Mouse (Mus musculus) left cerebral cortex, adult 6 months (tissue): ENCODE data around the gene Gm5662. TPM values are rescaled to one million over a fixed set of nuclear protein-coding genes. Genes with fewer than 3 reads are reported as not detected.

Experiments
- long read RNA-seq, 2 experiments: library from polyadenylated mRNA; unstranded; transcript quantifications; one replicate each; pipeline ENCODE4 v2.0.0; 2019 to 2020
- polyA plus RNA-seq: library from polyadenylated mRNA; unstranded; fragments of <200 nt; fragmentation: Nextera tagmentation; gene quantifications from 2 replicates; pipeline ENCODE4 v1.2.3, GENCODE M21; 2021

Gene Gm5662
- polyA plus RNA-seq, result not detected in 2 replicates
- long read RNA-seq, experiment 1, result 0 reads
- long read RNA-seq, experiment 2, result 0 reads

DNA sequence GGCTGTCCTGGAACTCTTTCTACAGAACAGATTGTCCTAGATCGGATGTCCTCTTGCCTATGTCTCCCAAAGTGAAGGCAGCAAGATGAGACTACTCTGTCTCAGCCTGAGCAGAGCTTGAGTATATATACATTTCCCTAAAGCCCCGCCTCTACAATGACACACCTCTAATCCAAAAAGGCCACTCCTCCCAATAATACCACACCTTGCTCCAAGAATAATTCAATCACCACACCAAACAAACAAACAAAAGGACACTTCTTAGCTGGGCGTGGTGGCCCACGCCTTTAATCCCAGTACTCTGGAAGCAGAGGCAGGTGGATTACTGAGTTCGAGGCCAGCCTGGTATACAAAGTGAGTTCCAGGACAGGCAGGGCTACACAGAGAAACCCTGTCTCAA lies at the start of gene Gm5662:
Gene Gm5662, minus strand, starts transcription at position 101 of the 400 bp plus-strand sequence.

DNA sequence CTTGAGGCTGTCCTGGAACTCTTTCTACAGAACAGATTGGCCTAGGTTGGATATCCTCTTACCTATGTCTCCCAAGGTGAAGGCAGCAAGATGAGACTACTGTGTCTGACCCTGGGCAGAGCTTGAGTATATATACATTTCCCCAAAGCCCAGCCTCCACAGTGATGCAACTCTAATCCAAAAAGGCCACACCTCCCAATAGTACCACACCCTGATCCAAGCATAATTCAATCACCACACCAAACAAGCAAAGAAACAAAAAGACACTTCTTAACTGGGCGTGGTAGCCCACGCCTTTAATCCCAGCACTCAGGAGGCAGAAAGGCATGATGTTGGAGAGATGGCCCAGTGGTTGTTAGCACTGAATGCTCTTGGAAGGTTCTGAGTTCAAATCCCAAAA lies 49.6 kb upstream of the Gm5662 start, which contains the start of gene Gm5039:
Gene Gm5039, minus strand, starts transcription at position 101 of the 400 bp plus-strand sequence.

DNA sequence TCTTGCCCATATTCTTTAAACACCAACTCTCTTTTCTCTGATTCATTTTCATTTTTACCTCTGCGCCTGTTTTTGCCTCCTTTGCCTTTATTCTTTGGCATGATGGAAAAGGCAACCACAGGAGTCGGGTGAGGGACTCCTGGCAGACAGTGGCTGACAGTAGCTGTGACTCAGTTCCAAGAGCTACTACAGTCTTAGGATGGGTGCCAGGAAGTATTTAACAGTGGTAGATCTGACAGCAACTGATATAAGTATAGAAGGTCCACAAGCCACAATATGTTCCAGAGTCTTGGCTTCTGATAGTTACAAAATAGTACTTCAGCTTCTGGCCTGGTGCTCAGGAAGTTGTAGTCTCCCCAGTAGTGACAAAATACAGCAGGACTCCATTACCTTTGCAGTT lies 24.3 kb downstream of the Gm5662 start, which contains the start of gene Gm8332:
Gene Gm8332, minus strand, starts transcription at position 101 of the 400 bp plus-strand sequence.

Other genes starting within 250 kb of the Gm5662 start
- gene Gm2056, start 247.5 kb downstream of the Gm5662 start, polyA plus RNA-seq, result not detected in 2 replicates
- gene Gm16368, start 190.8 kb downstream of the Gm5662 start, polyA plus RNA-seq, result not detected in 2 replicates
- not detected in 2 replicates for gene Gm10436, start 92.4 kb downstream of the Gm5662 start, polyA plus RNA-seq
- gene Gm8332, start 24.4 kb downstream of the Gm5662 start, polyA plus RNA-seq, result not detected in 2 replicates
- gene Gm5039, start 49.5 kb upstream of the Gm5662 start, polyA plus RNA-seq, result not detected in 2 replicates
- gene Adck1, start 86.1 kb upstream of the Gm5662 start, polyA plus RNA-seq, result 35.2 and 39.0 TPM in 2 replicates